Mouse (Mus musculus): Measurements from ENCODE around the gene Trpc3. TPM values are rescaled to one million over a fixed set of nuclear protein-coding genes. Genes with fewer than 3 reads are reported as not detected.

Gene Trpc3
- 1.9 and 2.3 TPM in 2 replicates for polyA plus RNA-seq (2012; rRNA removed; ENCODE audit: low replicate concordance)

GRCm38 (mm10) chr3:36689392-36690291 is at the start of gene Trpc3:
Gene Trpc3 (minus strand): TSS chr3:36690167.

DNA sequence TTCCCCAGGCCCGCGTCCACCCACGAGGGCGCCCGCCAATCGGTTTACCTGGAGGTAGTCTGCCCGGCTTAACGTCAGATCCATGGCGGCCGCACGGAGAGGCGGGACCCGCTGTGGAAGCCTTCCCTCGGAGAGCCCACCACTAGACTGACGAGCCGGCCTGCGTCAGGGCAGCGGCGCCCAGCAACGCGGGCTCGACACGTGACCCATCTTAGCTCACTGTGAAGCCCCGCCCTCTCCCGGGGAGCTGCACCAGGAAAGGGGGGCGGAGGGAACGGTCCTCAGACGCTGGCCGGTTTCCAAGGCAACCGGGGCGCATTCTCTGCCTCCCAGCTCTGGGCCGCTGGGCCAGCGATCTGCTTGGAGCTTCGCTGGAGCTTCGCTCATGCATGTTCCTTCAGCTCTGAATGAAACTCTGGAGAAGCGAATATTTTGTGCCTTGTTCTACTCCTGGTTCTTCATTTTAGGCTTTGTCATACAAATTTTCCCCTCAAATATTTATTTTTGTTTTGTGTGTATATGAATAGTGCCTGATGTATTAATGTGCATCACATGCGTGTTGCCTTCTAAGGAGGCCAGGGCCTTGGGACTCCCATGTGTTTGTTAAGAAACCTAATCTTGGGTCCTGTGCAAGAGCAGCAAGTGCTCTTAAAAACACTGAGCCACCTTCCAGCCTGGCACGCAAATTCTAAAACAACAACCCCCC is 76.6 kb downstream of the Trpc3 start, which contains the start of gene Bbs7:
Gene Bbs7, minus strand, starts transcription at position 276 of the 706 bp plus-strand sequence.

DNA sequence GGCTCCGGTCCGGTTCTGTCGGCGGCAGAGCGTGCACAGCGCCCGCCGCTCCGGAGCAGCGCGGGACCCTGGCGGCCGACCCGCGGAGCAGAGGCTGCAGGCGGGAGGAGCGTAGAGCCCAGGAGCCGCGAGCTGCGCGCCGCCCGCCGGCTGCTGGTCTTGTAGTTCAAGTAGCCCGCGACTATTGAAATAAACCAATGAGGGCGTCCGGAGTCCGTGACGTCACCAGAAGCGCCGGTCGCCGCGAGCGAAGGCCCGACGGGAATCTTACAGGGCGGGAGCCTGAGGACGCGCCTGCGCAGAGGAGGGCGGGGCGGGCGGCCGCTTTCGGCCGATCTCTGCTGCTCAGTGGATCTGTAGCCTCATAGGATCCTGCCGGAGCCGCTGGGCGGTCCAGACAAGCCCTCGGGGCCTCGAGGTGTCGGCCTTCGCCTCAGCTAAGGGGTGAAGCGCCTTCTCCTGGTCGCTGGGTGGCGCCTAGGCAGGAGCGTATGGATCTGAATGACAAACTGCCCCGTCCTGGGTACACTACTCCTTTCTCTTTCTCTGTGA is 118.1 kb downstream of the Trpc3 start, which contains the start of gene Ccna2:
Gene Ccna2, minus strand, starts transcription at position 324 of the 552 bp plus-strand sequence.

Other genes with a start within 250 kb of the Trpc3 start
- 620 and 875 TPM in 2 replicates for gene Anxa5, start 214.3 kb downstream of the Trpc3 start, polyA plus RNA-seq (2012; rRNA removed; ENCODE audit: low replicate concordance)
- 2.0 and 3.2 TPM in 2 replicates for gene 1810062G17Rik, start 214.2 kb downstream of the Trpc3 start, polyA plus RNA-seq (2012; rRNA removed; ENCODE audit: low replicate concordance)
- 0.06 TPM in 1 of 2 replicates, not detected in the other for gene Gm11549, start 168.4 kb downstream of the Trpc3 start, polyA plus RNA-seq (2012; rRNA removed; ENCODE audit: low replicate concordance)
- 4.8 and 15.4 TPM in 2 replicates for gene Exosc9, start 137.6 kb downstream of the Trpc3 start, polyA plus RNA-seq (2012; rRNA removed; ENCODE audit: low replicate concordance)
- 4.7 and 18.0 TPM in 2 replicates for gene Ccna2, start 118.0 kb downstream of the Trpc3 start, polyA plus RNA-seq (2012; rRNA removed; ENCODE audit: low replicate concordance)
- gene Bbs7, start 76.7 kb downstream of the Trpc3 start, polyA plus RNA-seq (2012; rRNA removed; ENCODE audit: low replicate concordance) = 0.78 and 1.8 TPM in 2 replicates
- gene 4932438A13Rik, start 172.9 kb upstream of the Trpc3 start, polyA plus RNA-seq (2012; rRNA removed; ENCODE audit: low replicate concordance) = 7.9 and 15.0 TPM in 2 replicates

Data from mammary gland, adult 2 months (tissue).